Mouse (Mus musculus): ENCODE data around the gene Trp63.
"Not testable (repeated sequence)": the region's sequence is repeated elsewhere in the genome, so short reads cannot be mapped to it uniquely, and the experiment has no call there.

Trp63 gene

DNA sequence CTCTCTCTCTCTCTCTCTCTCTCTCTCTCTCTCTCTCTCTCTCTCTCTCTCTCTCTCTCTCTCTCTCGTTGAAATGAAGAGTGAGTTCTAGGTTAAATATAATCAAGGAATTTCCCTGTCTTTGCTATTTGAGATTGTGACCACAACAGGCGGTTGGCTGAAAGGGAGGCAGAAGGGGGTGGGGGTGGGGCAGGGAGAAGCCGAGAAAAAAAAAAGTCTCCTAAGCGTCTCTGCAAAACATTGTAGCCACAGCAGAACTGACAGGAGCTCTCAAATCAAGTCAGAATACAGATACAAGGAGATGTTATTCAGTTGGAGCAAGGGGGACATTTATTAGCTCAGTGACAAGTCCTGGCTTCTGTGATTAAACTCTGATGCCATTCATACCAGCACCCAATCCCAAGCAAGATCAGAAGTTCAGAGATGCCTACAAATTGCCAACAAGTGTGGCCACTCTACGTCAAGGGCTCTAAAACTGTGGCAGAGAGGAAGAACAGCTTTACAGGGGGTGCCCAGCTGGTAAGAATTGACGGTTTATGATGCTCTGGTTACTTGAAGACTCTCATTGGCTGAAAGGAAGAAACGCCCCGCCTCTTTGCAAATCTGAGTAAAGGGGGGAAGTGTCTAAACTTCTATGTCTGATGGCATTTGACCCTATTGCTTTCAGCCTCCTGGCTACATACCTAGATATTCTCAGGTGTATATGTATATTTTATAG, at the start of gene Trp63:
Gene Trp63 (plus strand): TSS at position 233 of the 718 bp plus-strand sequence.
- no peak for DNase-seq (ENCODE audit: extremely low read depth, low read depth)

DNA sequence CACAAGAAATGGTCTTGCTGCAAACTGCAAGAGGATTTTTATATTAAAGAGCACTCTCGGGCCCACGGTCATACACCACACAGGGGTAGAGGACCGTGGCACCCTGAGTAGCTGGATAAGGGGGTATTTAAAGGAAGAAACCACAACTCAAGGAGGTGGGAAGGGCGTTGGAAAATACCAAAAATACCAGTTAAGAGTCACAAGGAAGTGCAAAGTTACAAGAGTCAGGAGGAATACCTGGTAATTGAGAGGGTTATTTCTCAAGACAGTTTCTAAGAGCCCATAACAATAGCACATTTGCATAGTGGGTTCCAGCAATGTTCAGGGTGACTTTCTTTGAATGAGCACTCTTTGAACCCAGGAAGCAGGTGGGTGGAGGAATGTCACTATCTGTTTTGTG, 38.8 kb upstream of the Trp63 start:
- DNase-seq (ENCODE audit: extremely low read depth, low read depth): not testable (repeated sequence)

DNA sequence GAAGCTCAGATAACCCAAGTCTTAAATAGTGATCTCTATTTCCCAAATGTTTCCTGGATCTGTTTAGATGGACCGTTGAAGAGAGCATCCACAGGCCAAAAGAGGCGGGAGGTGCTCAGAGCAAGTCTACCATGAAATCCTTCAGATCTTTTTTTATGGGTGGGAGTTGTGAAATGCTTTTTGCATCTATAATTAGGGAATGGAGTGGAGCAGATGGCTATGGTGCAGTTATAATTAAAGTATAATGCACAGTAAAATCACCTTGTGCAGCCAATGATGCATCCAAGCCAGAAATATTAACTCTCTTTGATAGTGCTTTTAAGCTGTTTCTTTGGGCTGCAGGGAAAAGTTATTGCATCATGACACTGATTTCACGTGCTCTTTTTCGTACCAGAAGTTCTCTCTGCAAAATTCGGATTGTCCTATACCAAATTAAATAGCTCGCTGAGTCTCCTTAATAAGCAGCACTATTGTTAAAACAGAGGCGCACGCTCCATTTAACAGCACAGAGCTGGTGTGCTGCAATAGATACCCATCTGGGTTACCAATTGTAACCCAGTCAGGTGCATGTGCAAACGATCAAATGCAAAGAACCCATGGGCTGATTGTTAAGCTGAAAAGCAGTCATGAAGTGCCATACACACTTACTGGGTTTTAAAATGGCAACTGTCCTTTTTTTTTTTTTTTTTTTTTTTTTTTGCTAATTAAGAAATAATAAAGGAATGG, 22.9 kb upstream of the Trp63 start:
- no peak for DNase-seq (ENCODE audit: extremely low read depth, low read depth)

DNA sequence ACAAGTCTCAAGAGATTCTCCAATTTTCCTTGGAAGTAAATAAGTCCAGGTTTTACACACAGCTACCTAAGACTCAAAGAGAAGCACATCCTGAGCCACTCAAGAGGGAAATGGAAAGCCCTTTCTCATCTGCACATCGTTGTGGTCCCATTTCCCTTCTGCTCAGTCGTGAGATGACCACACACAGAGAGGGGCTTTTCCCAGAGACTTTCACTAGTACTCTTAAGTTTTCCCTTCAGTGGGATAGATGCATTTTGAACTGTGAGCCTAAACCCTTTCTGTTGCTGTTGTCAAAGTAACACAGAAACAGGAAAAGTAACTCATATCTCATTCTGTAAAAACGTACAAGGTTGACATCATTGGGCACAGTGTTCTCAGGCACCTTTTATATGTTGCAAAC, 20.4 kb upstream of the Trp63 start:
- no peak for DNase-seq (ENCODE audit: extremely low read depth, low read depth)

GRCm38 (mm10) chr16:25673861-25674440, 9.6 kb upstream of the Trp63 start:
- DNase-seq (ENCODE audit: extremely low read depth, low read depth): no peak

DNA sequence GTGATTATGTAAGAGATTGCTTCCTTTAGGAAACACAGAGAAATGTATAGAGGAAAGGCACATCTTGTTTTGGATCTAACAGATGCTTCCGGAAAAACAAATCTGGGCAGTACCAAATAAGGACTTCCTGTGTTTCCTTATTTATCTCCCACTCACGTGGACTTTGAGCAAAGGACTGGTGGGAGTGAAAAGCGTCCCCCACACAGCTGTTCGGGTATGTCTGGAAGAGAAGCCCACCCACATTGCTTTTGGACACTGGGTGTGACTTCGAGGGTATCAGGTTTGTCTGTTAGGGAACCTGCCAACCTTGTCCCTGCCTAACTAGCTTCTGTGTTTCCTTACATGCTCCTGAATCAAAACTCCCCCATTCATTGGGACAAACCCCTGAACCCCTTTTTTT, 3.2 kb upstream of the Trp63 start:
- DNase-seq (ENCODE audit: extremely low read depth, low read depth): no peak

DNA sequence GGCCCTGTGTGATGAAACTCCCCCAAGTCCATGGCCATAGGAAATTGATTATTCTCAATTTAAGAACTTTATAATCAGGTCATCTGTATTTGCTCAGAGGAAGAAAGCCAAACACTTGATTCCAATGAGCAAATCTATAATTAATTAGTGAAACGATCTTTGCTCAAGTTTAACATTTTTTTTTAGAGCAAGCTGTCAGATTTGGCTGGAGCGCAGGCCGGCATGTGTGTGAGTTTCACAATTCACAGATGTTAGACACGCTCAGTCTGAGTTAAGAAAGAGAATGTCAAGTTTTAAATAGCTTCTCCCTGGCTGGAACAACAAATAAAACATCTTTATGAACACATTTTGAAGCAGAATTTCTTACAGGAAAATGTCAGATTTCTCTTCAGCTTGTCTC, 1.0 kb upstream of the Trp63 start:
- DNase-seq (ENCODE audit: extremely low read depth, low read depth): no peak

DNA sequence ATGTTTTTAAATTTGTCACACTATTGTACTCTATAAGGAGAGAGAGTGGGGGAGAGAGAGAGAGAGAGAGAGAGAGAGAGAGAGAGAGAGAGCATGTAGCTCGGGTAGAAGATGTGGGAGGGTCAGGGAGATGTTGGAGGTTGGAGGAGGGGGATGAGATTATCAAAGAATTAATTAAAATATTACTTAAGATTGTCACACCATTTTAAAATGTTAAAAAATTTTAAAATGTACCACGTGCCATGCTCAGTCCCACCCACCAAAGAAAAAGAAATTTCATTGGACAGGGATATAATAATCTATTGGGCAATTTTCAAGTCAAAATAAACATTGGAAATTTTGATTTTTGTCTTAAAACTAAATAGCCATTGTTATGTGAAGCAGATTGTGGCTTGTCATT, 1.0 kb downstream of the Trp63 start:
- DNase-seq (ENCODE audit: extremely low read depth, low read depth): no peak

GRCm38 (mm10) chr16:25690612-25691011, 7.0 kb downstream of the Trp63 start:
- DNase-seq (ENCODE audit: extremely low read depth, low read depth): no peak

- DNase-seq (ENCODE audit: extremely low read depth, low read depth): no peak
Observed at GRCm38 (mm10) chr16:25701252-25701651, 17.7 kb downstream of the Trp63 start.

- DNase-seq (ENCODE audit: extremely low read depth, low read depth): no peak
Observed at GRCm38 (mm10) chr16:25706260-25706659, 22.7 kb downstream of the Trp63 start.

DNA sequence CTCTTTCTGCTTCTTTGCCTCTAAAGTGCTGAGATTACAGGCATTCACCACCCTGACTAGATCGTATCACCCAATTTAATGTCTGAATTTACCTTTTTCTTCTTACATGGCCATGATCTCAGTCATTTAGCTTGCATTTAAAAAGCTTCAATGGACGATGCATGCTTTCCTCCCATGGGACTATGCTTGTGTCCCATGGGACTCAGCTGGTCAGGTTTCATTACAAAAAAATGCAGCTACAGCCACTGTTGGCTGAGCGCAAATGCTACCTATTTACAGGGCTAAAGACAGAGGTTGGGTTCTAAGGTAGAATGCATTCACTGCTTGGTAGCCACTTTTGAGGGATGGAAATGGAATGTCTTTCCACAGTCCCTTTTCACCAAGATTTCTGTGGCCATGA, 32.2 kb downstream of the Trp63 start:
- DNase-seq (ENCODE audit: extremely low read depth, low read depth): no peak

GRCm38 (mm10) chr16:25723131-25723530, 39.6 kb downstream of the Trp63 start:
- DNase-seq (ENCODE audit: extremely low read depth, low read depth): no peak

- no peak for DNase-seq (ENCODE audit: extremely low read depth, low read depth)
Observed at GRCm38 (mm10) chr16:25727001-25727400, 43.4 kb downstream of the Trp63 start.

DNA sequence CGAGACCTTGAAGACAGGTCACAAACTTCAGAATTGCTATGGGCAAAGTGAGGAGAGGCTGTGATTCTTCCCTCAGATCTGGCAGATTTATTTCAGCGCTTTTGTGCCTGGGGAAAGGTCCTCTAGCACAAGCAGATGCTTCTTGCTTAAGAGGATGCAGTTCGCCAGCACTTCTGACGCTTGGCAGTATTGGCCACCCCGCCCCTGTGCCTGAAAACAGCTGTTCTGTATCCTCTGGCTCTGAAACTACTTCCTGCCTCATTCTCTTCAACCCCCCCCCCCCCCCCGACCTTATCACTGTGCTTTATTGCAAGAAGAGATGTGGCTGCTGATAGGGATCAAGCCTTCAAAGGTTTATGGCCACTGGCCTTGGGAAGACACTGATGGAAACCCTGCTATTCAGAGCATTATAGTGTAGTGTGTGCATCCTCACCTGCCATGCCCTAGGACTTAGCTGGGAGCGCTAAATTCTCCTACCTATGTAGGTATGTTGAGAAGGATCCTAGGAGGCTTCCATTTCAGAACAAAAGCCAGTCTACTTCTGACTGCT, 44.5 kb downstream of the Trp63 start:
- DNase-seq (ENCODE audit: extremely low read depth, low read depth): no peak

- no peak for DNase-seq (ENCODE audit: extremely low read depth, low read depth)
Observed at GRCm38 (mm10) chr16:25736912-25737311, 53.3 kb downstream of the Trp63 start.

DNA sequence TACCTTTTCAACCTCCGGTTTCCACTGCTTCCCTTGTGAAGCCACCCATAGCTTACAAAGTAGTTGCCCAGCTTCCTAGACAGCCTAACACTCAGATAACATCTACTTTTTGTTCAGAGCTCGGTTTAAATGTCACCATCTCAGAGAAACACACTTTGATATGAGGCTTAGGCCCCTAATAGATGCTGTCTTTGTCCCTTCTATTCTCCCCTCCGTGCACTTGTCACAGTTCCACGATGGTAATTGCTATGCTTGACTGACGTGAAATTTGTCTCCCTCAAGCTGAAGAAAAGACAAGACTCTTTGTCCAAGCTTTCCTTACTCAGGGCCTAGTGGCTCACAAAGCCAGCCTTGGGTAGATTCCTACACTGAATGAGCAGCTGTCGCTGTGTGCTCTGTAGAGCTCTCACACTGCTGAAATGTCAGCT, 54.1 kb downstream of the Trp63 start:
- no peak for DNase-seq (ENCODE audit: extremely low read depth, low read depth)

- DNase-seq (ENCODE audit: extremely low read depth, low read depth): no peak
Observed at GRCm38 (mm10) chr16:25746807-25747206, 63.2 kb downstream of the Trp63 start.

- no peak for DNase-seq (ENCODE audit: extremely low read depth, low read depth)
Observed at GRCm38 (mm10) chr16:25751866-25752265, 68.3 kb downstream of the Trp63 start.

- no peak for DNase-seq (ENCODE audit: extremely low read depth, low read depth)
Observed at GRCm38 (mm10) chr16:25758108-25758507, 74.5 kb downstream of the Trp63 start.

GRCm38 (mm10) chr16:25765549-25765948, 82.0 kb downstream of the Trp63 start:
- DNase-seq (ENCODE audit: extremely low read depth, low read depth): no peak

DNA sequence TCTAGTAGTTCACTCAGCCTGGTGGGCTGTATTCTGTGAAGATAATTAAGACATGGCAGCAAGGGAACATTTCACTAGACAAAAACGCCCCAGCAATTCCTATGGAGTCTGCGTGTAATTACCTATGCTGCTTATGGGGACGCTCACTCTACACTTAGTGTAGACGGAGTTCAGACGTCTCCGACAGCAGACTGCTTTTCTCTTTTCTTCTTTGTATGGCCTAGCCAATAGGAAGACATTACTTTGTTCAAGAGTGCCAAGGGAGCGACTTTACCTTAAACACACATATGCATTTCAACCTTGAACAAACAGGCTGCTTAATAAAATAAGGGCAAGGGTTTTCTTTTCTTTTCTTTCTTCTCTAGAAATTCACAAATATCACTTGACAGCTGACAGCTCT, 91.0 kb downstream of the Trp63 start:
- DNase-seq (ENCODE audit: extremely low read depth, low read depth): no peak

All from MEL-GATA-1-ER (cell line).